21 mouse cellular contexts compared by ENCODE assay signal in genomic region chr1:83007471-83007870, GRCm38 (mm10). TPM values are rescaled to one million over a fixed set of nuclear protein-coding genes. Genes with fewer than 3 reads are reported as not detected.
DNase-seq lines count a peak whose midpoint lies in the region; ATAC-seq and TF ChIP-seq lines count a peak whose summit lies in the region.
"Had no signal": no experiment of that assay in that cellular context is flagged by ENCODE, and none has a peak within 500 bp of the region (broad histone marks: within the 10 kb centered on the region; RNA-seq: fewer than 3 reads in every experiment).

No protein-coding gene starts in this region.

- peak; percentile 63 for DNase-seq in forebrain, embryonic 14.5 days (ENCODE audit: low spot score)
- DNase-seq in brain, embryonic 14.5 days (ENCODE audit: low read depth) = peak; percentile 74
- DNase-seq in ovary, postnatal 36 days (ENCODE audit: low spot score) = no peak
- DNase-seq in layer of hippocampus, adult 9-10 months (ENCODE audit: low spot score) = no peak
- DNase-seq: adrenal gland, postnatal 10 days; cerebellum, adult 18-20 months; cerebellum, adult 9-11 months; gastrocnemius, postnatal 36 days; heart, adult 18-20 months; heart, postnatal 14 days; kidney, adult 18-20 months had no signal

- no peak for TF ChIP-seq POLR2A in brain, embryonic 14.5 days (IDR thresholded peaks at IDR 0.05; ENCODE audit: borderline replicate concordance, extremely low read depth, insufficient read depth, insufficient read length, poor library complexity, severe bottlenecking)

- no peak overlapping the region for H3K4me3 ChIP-seq in forebrain, embryonic 14.5 days (ENCODE audit: low read depth, low read length)
- no peak overlapping the region for H3K4me3 ChIP-seq in forebrain, embryonic 12.5 days (replicated peaks)
- no peak overlapping the region for H3K4me3 ChIP-seq in hindbrain, embryonic 16.5 days (ENCODE audit: low read length)
- no peak overlapping the region for H3K4me3 ChIP-seq in hindbrain, embryonic 12.5 days
- H3K4me3 ChIP-seq: embryonic facial prominence, embryonic 10.5 days; heart, embryonic 10.5 days; heart, embryonic 15.5 days; hindbrain, embryonic 15.5 days; intestine, embryonic 15.5 days had no signal

- H3K9ac ChIP-seq in forebrain, embryonic 14.5 days (ENCODE audit: low read length) = no peak overlapping the region
- H3K9ac ChIP-seq in forebrain, embryonic 12.5 days = no peak overlapping the region
- H3K9ac ChIP-seq in hindbrain, embryonic 16.5 days (ENCODE audit: low read depth, low read length) = no peak overlapping the region
- no peak overlapping the region for H3K9ac ChIP-seq in hindbrain, embryonic 12.5 days
- H3K9ac ChIP-seq: heart, embryonic 15.5 days; hindbrain, embryonic 15.5 days; intestine, embryonic 15.5 days had no signal

- H3K4me1 ChIP-seq in forebrain, embryonic 14.5 days (ENCODE audit: control insufficient read depth, insufficient read depth, low read length) = no peaks in the 10 kb centered on the region
- H3K4me1 ChIP-seq in forebrain, embryonic 12.5 days = no peaks in the 10 kb centered on the region
- H3K4me1 ChIP-seq in hindbrain, embryonic 16.5 days (ENCODE audit: control insufficient read depth, insufficient read depth, low read depth, low read length) = no peaks in the 10 kb centered on the region
- no peaks in the 10 kb centered on the region for H3K4me1 ChIP-seq in hindbrain, embryonic 12.5 days
- H3K4me1 ChIP-seq: embryonic facial prominence, embryonic 10.5 days; hindbrain, embryonic 15.5 days; intestine, embryonic 15.5 days had no signal

- H3K36me3 ChIP-seq in forebrain, embryonic 14.5 days (ENCODE audit: control insufficient read depth, insufficient read depth, low read length) = no peaks in the 10 kb centered on the region
- no peaks in the 10 kb centered on the region for H3K36me3 ChIP-seq in forebrain, embryonic 12.5 days (replicated peaks)
- no peaks in the 10 kb centered on the region for H3K36me3 ChIP-seq in hindbrain, embryonic 16.5 days (ENCODE audit: control insufficient read depth, insufficient read depth, low read length)
- no peaks in the 10 kb centered on the region for H3K36me3 ChIP-seq in hindbrain, embryonic 12.5 days
- H3K36me3 ChIP-seq: embryonic facial prominence, embryonic 10.5 days; heart, embryonic 10.5 days; heart, embryonic 15.5 days; hindbrain, embryonic 15.5 days; intestine, embryonic 15.5 days had no signal

- no peak overlapping the region for H3K4me2 ChIP-seq in forebrain, embryonic 14.5 days (ENCODE audit: low read length)
- H3K4me2 ChIP-seq in forebrain, embryonic 12.5 days = no peak overlapping the region
- no peak overlapping the region for H3K4me2 ChIP-seq in hindbrain, embryonic 16.5 days (ENCODE audit: low read length)
- no peak overlapping the region for H3K4me2 ChIP-seq in hindbrain, embryonic 12.5 days (replicated peaks)
- H3K4me2 ChIP-seq: heart, embryonic 15.5 days; hindbrain, embryonic 15.5 days; intestine, embryonic 15.5 days had no signal

- no peak for TF ChIP-seq CTCF in brain, embryonic 14.5 days (IDR thresholded peaks at IDR 0.05; ENCODE audit: borderline replicate concordance, extremely low read depth, insufficient read depth, insufficient read length)

- H3K9me3 ChIP-seq in forebrain, embryonic 14.5 days (replicated peaks; ENCODE audit: control insufficient read depth, low read length) = no peaks in the 10 kb centered on the region
- H3K9me3 ChIP-seq in forebrain, embryonic 12.5 days = no peaks in the 10 kb centered on the region
- H3K9me3 ChIP-seq in hindbrain, embryonic 16.5 days (ENCODE audit: control insufficient read depth, low read length) = no peaks in the 10 kb centered on the region
- no peaks in the 10 kb centered on the region for H3K9me3 ChIP-seq in hindbrain, embryonic 12.5 days (replicated peaks)
- H3K9me3 ChIP-seq: embryonic facial prominence, embryonic 10.5 days; heart, embryonic 10.5 days; heart, embryonic 15.5 days; hindbrain, embryonic 15.5 days; intestine, embryonic 15.5 days had no signal

- ATAC-seq in forebrain, embryonic 14.5 days = peak; percentile 75; the same call in 1 of the 2 replicates
- no peak for ATAC-seq in forebrain, embryonic 12.5 days (ENCODE audit: low FRiP score)
- ATAC-seq in hindbrain, embryonic 16.5 days = peak; percentile 42; the same call in 1 of the 2 replicates
- ATAC-seq in hindbrain, embryonic 12.5 days (ENCODE audit: low FRiP score) = no peak
- ATAC-seq: intestine, embryonic 15.5 days had no signal

- WGBS in forebrain, embryonic 14.5 days = 75% methylated on average over 6 of the region's 6 CpGs
- WGBS in forebrain, embryonic 12.5 days = 79% methylated on average over 6 of the region's 6 CpGs
- 64% methylated on average over 6 of the region's 6 CpGs for WGBS in hindbrain, embryonic 16.5 days
- 79% methylated on average over 6 of the region's 6 CpGs for WGBS in hindbrain, embryonic 12.5 days

- H3K27ac ChIP-seq in forebrain, embryonic 14.5 days (ENCODE audit: low read depth, low read length) = no peak overlapping the region
- no peak overlapping the region for H3K27ac ChIP-seq in forebrain, embryonic 12.5 days
- no peak overlapping the region for H3K27ac ChIP-seq in hindbrain, embryonic 16.5 days (ENCODE audit: low read depth, low read length)
- H3K27ac ChIP-seq in hindbrain, embryonic 12.5 days = no peak overlapping the region
- H3K27ac ChIP-seq: embryonic facial prominence, embryonic 10.5 days; heart, embryonic 10.5 days; heart, embryonic 15.5 days; hindbrain, embryonic 15.5 days; intestine, embryonic 15.5 days had no signal

- H3K27me3 ChIP-seq in forebrain, embryonic 14.5 days (replicated peaks; ENCODE audit: control insufficient read depth, insufficient read depth, low read length) = no peaks in the 10 kb centered on the region
- no peaks in the 10 kb centered on the region for H3K27me3 ChIP-seq in forebrain, embryonic 12.5 days
- H3K27me3 ChIP-seq in hindbrain, embryonic 16.5 days (replicated peaks; ENCODE audit: control insufficient read depth, insufficient read depth, low read length) = no peaks in the 10 kb centered on the region
- no peaks in the 10 kb centered on the region for H3K27me3 ChIP-seq in hindbrain, embryonic 12.5 days
- H3K27me3 ChIP-seq: heart, embryonic 15.5 days; hindbrain, embryonic 15.5 days; intestine, embryonic 15.5 days had no signal

RNA-seq across cellular contexts. Expression of gene Gm47959, which starts 7.1 kb away (rescaled TPM):
- polyA plus RNA-seq in forebrain, embryonic 14.5 days (2014; fragmentation: Nextera tagmentation; extraction: Ambion mirVana) = not detected in 2 replicates
- not detected in 2 replicates for polyA plus RNA-seq in forebrain, embryonic 12.5 days (2016; fragmentation: Nextera tagmentation; extraction: Ambion mirVana)
- polyA plus RNA-seq in hindbrain, embryonic 16.5 days (2015; fragmentation: Nextera tagmentation; extraction: Ambion mirVana) = not detected in 2 replicates
- not detected in 2 replicates for polyA plus RNA-seq in hindbrain, embryonic 12.5 days (2016; fragmentation: Nextera tagmentation; extraction: Ambion mirVana)
- not detected in 2 replicates for polyA plus RNA-seq in brain, embryonic 14.5 days (2012; rRNA removed)
- polyA plus RNA-seq: C2C12; embryonic facial prominence, embryonic 10.5 days; embryonic facial prominence, embryonic 14.5 days; heart, embryonic 10.5 days; heart, embryonic 15.5 days; hindbrain, embryonic 15.5 days; intestine, embryonic 15.5 days had no signal

RNA-seq across cellular contexts. Expression of gene Slc19a3, which starts 30.8 kb away (rescaled TPM):
- 0.57 and 0.75 TPM in 2 replicates for polyA plus RNA-seq in forebrain, embryonic 14.5 days (2014; fragmentation: Nextera tagmentation; extraction: Ambion mirVana)
- polyA plus RNA-seq in forebrain, embryonic 12.5 days (2016; fragmentation: Nextera tagmentation; extraction: Ambion mirVana) = 0.18 and 0.29 TPM in 2 replicates
- 0.75 and 1.6 TPM in 2 replicates for polyA plus RNA-seq in hindbrain, embryonic 16.5 days (2015; fragmentation: Nextera tagmentation; extraction: Ambion mirVana)
- polyA plus RNA-seq in hindbrain, embryonic 12.5 days (2016; fragmentation: Nextera tagmentation; extraction: Ambion mirVana) = 0.26 and 0.77 TPM in 2 replicates
- polyA plus RNA-seq in brain, embryonic 14.5 days (2012; rRNA removed) = 1.00 and 1.1 TPM in 2 replicates
- polyA plus RNA-seq: C2C12 had no signal

RNA-seq across cellular contexts. Expression of gene Krtap28-10, which starts 34.8 kb away (rescaled TPM):
- not detected in 2 replicates for polyA plus RNA-seq in forebrain, embryonic 14.5 days (2014; fragmentation: Nextera tagmentation; extraction: Ambion mirVana)
- polyA plus RNA-seq in forebrain, embryonic 12.5 days (2016; fragmentation: Nextera tagmentation; extraction: Ambion mirVana) = not detected in 2 replicates
- polyA plus RNA-seq in hindbrain, embryonic 16.5 days (2015; fragmentation: Nextera tagmentation; extraction: Ambion mirVana) = not detected in 2 replicates
- not detected in 2 replicates for polyA plus RNA-seq in hindbrain, embryonic 12.5 days (2016; fragmentation: Nextera tagmentation; extraction: Ambion mirVana)
- not detected in 2 replicates for polyA plus RNA-seq in brain, embryonic 14.5 days (2012; rRNA removed)
- polyA plus RNA-seq: C2C12; embryonic facial prominence, embryonic 10.5 days; heart, embryonic 10.5 days; heart, embryonic 15.5 days; hindbrain, embryonic 15.5 days; intestine, embryonic 15.5 days had no signal

RNA-seq across cellular contexts. Expression of gene Gm47969, which starts 37.3 kb away (rescaled TPM):
- polyA plus RNA-seq in forebrain, embryonic 14.5 days (2014; fragmentation: Nextera tagmentation; extraction: Ambion mirVana) = not detected in 2 replicates
- polyA plus RNA-seq in forebrain, embryonic 12.5 days (2016; fragmentation: Nextera tagmentation; extraction: Ambion mirVana) = not detected in 2 replicates
- not detected in 2 replicates for polyA plus RNA-seq in hindbrain, embryonic 16.5 days (2015; fragmentation: Nextera tagmentation; extraction: Ambion mirVana)
- polyA plus RNA-seq in hindbrain, embryonic 12.5 days (2016; fragmentation: Nextera tagmentation; extraction: Ambion mirVana) = not detected in 2 replicates
- polyA plus RNA-seq in brain, embryonic 14.5 days (2012; rRNA removed) = not detected in 2 replicates
- polyA plus RNA-seq: C2C12; embryonic facial prominence, embryonic 10.5 days; embryonic facial prominence, embryonic 14.5 days; heart, embryonic 10.5 days; heart, embryonic 15.5 days; hindbrain, embryonic 15.5 days; intestine, embryonic 15.5 days had no signal

RNA-seq across cellular contexts. Expression of gene Gm47955, which starts 47.4 kb away (rescaled TPM):
- not detected in 2 replicates for polyA plus RNA-seq in forebrain, embryonic 14.5 days (2014; fragmentation: Nextera tagmentation; extraction: Ambion mirVana)
- polyA plus RNA-seq in forebrain, embryonic 12.5 days (2016; fragmentation: Nextera tagmentation; extraction: Ambion mirVana) = not detected in 2 replicates
- polyA plus RNA-seq in hindbrain, embryonic 16.5 days (2015; fragmentation: Nextera tagmentation; extraction: Ambion mirVana) = not detected in 2 replicates
- not detected in 2 replicates for polyA plus RNA-seq in hindbrain, embryonic 12.5 days (2016; fragmentation: Nextera tagmentation; extraction: Ambion mirVana)
- not detected in 2 replicates for polyA plus RNA-seq in brain, embryonic 14.5 days (2012; rRNA removed)
- polyA plus RNA-seq: C2C12; embryonic facial prominence, embryonic 10.5 days; embryonic facial prominence, embryonic 14.5 days; heart, embryonic 10.5 days; heart, embryonic 15.5 days; hindbrain, embryonic 15.5 days; intestine, embryonic 15.5 days had no signal

Comparison
In these comparisons a context has a peak if more than half of its experiments do, and no peak if none do; other contexts are left out.
1. ATAC-seq: peak in forebrain, embryonic 14.5 days (single experiment) and hindbrain, embryonic 16.5 days (single experiment); none in forebrain, embryonic 12.5 days (single experiment) and hindbrain, embryonic 12.5 days (single experiment).
2. DNase-seq: peak in forebrain, embryonic 14.5 days (single experiment) and brain, embryonic 14.5 days (single experiment); none in ovary, postnatal 36 days (single experiment) and layer of hippocampus, adult 9-10 months (single experiment).